Mouse (Mus musculus) limb, embryonic 12.5 days (tissue): ENCODE measurements around the gene 9530068E07Rik. TPM values are rescaled to one million over a fixed set of nuclear protein-coding genes. Genes with fewer than 3 reads are reported as not detected.
"Not testable (repeated sequence)": the region's sequence is repeated elsewhere in the genome, so short reads cannot be mapped to it uniquely, and the experiment has no call there.

Experiments used
- ATAC-seq: fragments of 200-750 bp; cut with Nextera tagmentation; 2 replicates; pipeline ENCODE4 v1.8.0; 2017; ENCODE audit warnings: low read depth, moderate TSS enrichment; ENCODE audit not compliant: insufficient number of reproducible peaks, insufficient read depth, low FRiP score, low TSS enrichment
- H3K27ac ChIP-seq: fragments of 300-500 bp; sonication (generic); 2 replicates; pipeline ENCODE4 v1.5.1; 2016; ENCODE audit warnings: mild to moderate bottlenecking, moderate library complexity
- H3K27me3 ChIP-seq: fragments of 300-500 bp; sonication (generic); 2 replicates; pipeline ENCODE4 v1.6.1; 2016; ENCODE audit warnings: mild to moderate bottlenecking, moderate library complexity
- H3K36me3 ChIP-seq: fragments of 300-500 bp; sonication (generic); 2 replicates; pipeline ENCODE4 v1.6.1; 2016; ENCODE audit warnings: mild to moderate bottlenecking, moderate library complexity
- H3K4me1 ChIP-seq: fragments of 300-500 bp; sonication (generic); replicated peaks from 2 replicates; pipeline ENCODE4 v1.6.1; 2016
- H3K4me2 ChIP-seq: fragments of 300-500 bp; sonication (generic); 2 replicates; pipeline ENCODE4 v1.6.1; 2016; ENCODE audit warnings: mild to moderate bottlenecking, moderate library complexity
- H3K4me3 ChIP-seq: fragments of 300-500 bp; sonication (generic); replicated peaks from 2 replicates; pipeline ENCODE4 v1.5.1; 2016; ENCODE audit warnings: mild to moderate bottlenecking
- H3K9ac ChIP-seq: fragments of 300-500 bp; sonication (generic); replicated peaks from 2 replicates; pipeline ENCODE4 v1.6.1; 2016; ENCODE audit warnings: mild to moderate bottlenecking, moderate library complexity
- H3K9me3 ChIP-seq: fragments of 300-500 bp; sonication (generic); 2 replicates; pipeline ENCODE4 v1.6.1; 2016; ENCODE audit warnings: mild to moderate bottlenecking, moderate library complexity
- WGBS: fragments of 180-500 bp; shearing (Covaris S2); methylation state at CpG from one replicate; pipeline ENCODE4 v1.1.7; 2016; 5-methylcytosine and 5-hydroxymethylcytosine counted together
- polyA plus RNA-seq: library from polyadenylated mRNA; unstranded; fragments of >200 nt; fragmentation: Nextera tagmentation; extraction: Ambion mirVana; gene quantifications from 2 replicates; pipeline ENCODE4 v1.2.1, GENCODE M21; 2016

Gene 9530068E07Rik
- 161 and 173 TPM in 2 replicates for polyA plus RNA-seq

DNA sequence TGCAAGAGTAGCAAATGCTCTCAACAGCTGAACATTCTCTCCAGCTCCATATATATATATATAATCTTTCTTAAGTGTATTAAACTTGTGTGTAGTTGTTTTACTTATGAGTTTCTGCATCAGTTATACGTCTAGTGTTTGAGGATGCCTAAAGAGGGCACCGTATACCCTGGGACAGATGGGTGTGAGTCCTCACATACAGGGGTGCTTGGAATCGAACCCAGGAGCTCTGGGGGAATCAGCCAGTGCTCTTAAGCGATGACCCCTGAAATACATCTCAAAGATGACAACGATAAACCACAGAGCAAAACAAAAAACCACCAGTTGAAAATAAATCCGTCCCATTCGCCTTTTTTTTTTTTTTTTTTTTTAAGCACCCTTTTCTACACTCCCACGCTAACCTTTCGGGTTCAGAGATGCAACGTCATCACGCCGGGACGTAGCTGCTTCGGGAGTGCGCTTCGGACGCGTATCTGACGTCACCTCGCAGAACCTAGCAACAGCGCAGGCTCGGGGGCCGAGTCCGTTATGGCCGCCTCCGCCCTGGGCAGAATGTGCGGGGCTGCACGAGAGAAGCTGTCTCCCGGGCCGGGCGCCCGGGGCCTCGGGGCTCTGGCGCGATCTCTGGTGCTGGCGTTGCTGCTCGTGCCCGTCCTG lies at the start of gene 9530068E07Rik:
Gene 9530068E07Rik, plus strand, starts transcription at position 489 of the 657 bp plus-strand sequence.
- peak; percentile 91 for ATAC-seq
- Histone ChIP-seq H3K4me3 (peak within 1 kb of the TSS; percentile 97), H3K36me3 (peaks cover 13% of the 10 kb centered on the region), H3K27me3 (no peaks in the 10 kb centered on the region), H3K9ac (peak within 1 kb of the TSS; percentile 94), H3K4me1 (no peaks in the 10 kb centered on the region), H3K4me2 (peak within 1 kb of the TSS; percentile 76), H3K27ac (peak within 1 kb of the TSS; percentile 90), H3K9me3 (no peaks in the 10 kb centered on the region)
- WGBS = 2% methylated on average over 38 of the region's 38 CpGs

DNA sequence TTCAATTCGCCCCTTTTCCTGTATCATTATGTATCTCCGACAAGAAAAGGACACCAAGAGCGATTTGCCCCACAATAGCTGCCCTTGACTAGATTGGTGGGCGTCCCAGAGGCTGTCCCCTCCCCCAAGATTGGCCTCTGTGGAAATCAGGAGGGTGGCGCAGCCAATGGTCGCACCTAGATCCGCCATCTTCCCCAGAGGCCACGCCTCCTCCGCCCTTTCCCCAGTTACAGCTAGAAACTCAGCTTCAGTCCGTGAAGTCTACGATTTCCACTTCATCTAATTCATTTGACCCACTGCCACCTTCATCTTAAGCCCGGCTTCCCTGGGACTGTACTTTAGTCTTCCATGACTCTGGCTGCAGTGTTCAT lies 49.6 kb upstream of the 9530068E07Rik start:
- Histone ChIP-seq H3K9ac (no peak overlapping the region), H3K4me2 (peak overlapping the region; percentile 52), H3K9me3 (no peaks in the 10 kb centered on the region), H3K36me3 (no peaks in the 10 kb centered on the region), H3K27me3 (no peaks in the 10 kb centered on the region), H3K27ac (no peak overlapping the region), H3K4me3 (peak overlapping the region; percentile 28), H3K4me1 (0 out of 2 replicates have a peak, but pooled peaks cover 2% of the 10 kb centered on the region)
- ATAC-seq = no peak
- WGBS = 3% methylated on average over 12 of the region's 12 CpGs

DNA sequence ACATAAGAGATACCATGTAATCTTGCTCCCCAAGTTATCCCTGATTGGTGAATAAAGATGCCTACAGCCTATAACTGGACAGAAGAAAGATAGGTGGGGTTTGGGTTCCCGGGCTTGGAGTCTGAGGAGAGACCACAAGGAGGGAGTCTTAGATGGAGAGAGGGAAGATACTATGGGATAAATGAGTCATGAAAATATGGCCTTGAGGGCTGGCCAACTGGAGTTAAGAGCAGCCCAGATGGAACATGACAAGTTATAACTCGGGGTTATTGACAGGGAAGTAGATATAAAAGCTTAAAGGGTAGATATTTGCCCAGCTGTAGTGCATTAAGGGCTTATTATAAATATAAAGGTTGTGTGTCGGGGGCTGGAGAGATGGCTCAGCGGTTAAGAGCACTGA lies 48.1 kb upstream of the 9530068E07Rik start:
- H3K4me2 ChIP-seq = no peak overlapping the region
- no peaks in the 10 kb centered on the region for H3K36me3 ChIP-seq
- H3K4me1 ChIP-seq = 0 out of 2 replicates have a peak, but pooled peaks cover 2% of the 10 kb centered on the region
- no peaks in the 10 kb centered on the region for H3K27me3 ChIP-seq
- no peak overlapping the region for H3K9ac ChIP-seq
- no peak overlapping the region for H3K4me3 ChIP-seq
- H3K9me3 ChIP-seq = no peaks in the 10 kb centered on the region
- H3K27ac ChIP-seq = no peak overlapping the region
- WGBS = 83% methylated on average over 4 of the region's 4 CpGs
- no peak for ATAC-seq

DNA sequence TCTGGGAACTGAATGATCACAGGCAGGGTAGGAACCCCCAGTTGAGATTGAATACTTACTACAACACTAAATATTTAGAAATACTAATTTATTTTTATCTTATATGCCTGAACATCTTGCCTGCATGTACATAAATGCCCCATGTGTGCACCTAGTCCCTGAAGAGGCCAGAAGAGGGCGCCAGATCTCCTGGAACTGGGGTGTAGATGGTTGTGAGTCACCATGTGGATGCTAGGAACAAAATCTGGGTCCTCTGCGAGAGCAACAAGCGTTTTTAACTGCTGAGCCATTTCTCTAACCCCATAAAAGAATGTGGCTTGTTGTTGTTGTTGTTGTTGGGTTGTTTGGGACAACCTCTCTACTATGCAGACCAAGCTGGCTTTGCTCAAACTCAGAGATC lies 47.5 kb upstream of the 9530068E07Rik start:
- whole genome bisulfite sequencing = 63% methylated on average over 3 of the region's 3 CpGs

DNA sequence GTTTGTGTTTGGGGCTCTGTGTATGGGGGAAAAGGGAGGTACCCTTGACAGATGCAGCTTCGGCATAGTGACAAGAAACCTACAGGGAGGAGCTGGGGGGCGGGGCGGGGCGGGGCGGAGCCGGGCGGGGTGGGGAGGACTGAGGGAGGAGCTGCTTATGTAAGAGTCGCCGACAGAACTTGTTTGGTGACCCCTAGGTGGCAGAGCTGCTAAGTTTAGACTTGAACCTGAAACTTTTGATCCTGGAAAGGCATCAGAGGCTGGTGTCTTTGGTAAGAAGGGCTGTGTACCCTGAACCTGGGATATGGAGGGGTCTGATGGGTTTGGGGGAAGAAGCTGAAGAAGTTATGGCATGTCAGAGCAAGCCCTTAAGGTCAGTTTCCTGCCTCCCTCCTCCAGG lies 45.3 kb upstream of the 9530068E07Rik start:
- Histone ChIP-seq H3K4me2 (no peak overlapping the region), H3K27ac (no peak overlapping the region), H3K4me1 (0 out of 2 replicates have a peak, but pooled peaks cover 2% of the 10 kb centered on the region), H3K9ac (0 out of 2 replicates have a peak overlapping the region, but pooled peaks have one; percentile 27), H3K36me3 (no peaks in the 10 kb centered on the region), H3K27me3 (no peaks in the 10 kb centered on the region), H3K4me3 (no peak overlapping the region), H3K9me3 (no peaks in the 10 kb centered on the region)
- under 1% methylated on average over 9 of the region's 9 CpGs for WGBS
- no peak; the same call in 1 of the 2 replicates for ATAC-seq

More for the DNA sequence above, 47.5 kb upstream of the 9530068E07Rik start:
- no peaks in the 10 kb centered on the region for H3K36me3 ChIP-seq
- ATAC-seq = no peak
- no peak overlapping the region for H3K4me3 ChIP-seq
- no peaks in the 10 kb centered on the region for H3K27me3 ChIP-seq
- 0 out of 2 replicates have a peak, but pooled peaks cover 2% of the 10 kb centered on the region for H3K4me1 ChIP-seq
- H3K27ac ChIP-seq = no peak overlapping the region
- H3K9ac ChIP-seq = no peak overlapping the region
- no peak overlapping the region for H3K4me2 ChIP-seq
- no peaks in the 10 kb centered on the region for H3K9me3 ChIP-seq

DNA sequence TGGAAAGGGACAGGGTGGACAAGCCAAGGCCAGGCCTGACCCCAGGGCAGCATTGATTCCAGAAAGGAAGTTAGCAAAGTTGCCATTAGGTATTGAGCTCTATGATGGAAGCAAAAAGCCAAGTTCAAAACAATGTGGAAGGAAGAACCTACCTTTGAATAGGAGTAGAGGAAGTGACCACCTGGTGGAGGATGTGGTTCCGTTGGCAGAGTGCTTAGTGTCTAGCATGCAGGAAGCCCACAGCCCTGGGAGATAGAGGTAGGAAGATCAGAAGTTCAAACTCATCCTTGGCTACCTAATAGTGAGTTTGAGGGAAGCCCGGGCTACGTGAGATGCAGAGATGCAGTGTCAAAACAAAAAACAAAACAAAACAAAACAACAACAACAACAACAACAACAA lies 44.0 kb upstream of the 9530068E07Rik start:
- Histone ChIP-seq H3K27ac (no peak overlapping the region), H3K4me2 (no peak overlapping the region), H3K27me3 (no peaks in the 10 kb centered on the region), H3K9ac (no peak overlapping the region), H3K9me3 (no peaks in the 10 kb centered on the region), H3K4me3 (no peak overlapping the region), H3K36me3 (no peaks in the 10 kb centered on the region), H3K4me1 (no peaks in the 10 kb centered on the region)
- ATAC-seq = no peak
- 90% methylated on average over 3 of the region's 3 CpGs for WGBS

DNA sequence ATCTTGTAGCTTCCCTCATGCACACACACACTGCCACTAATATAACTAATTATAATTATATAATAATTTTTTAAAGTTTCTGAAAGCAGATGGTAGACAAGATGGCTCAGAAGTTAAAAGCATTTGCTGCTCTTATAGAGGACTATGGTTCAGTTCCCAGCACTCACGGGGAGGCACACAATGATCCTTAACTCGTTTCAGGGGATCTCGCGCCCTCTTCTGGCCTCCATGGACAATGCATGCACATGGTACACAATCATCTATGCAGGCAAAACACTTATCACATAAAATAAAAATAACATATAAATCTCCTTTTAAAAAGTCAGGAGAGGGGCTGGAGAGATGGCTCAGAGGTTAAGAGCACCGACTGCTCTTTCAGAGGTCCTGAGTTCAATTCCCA lies 41.6 kb upstream of the 9530068E07Rik start:
- Histone ChIP-seq H3K9ac (no peak overlapping the region), H3K4me2 (no peak overlapping the region), H3K27ac (no peak overlapping the region), H3K4me3 (no peak overlapping the region), H3K9me3 (no peaks in the 10 kb centered on the region), H3K4me1 (peaks cover under 1% of the 10 kb centered on the region; the same call in 1 of the 2 replicates), H3K36me3 (no peaks in the 10 kb centered on the region), H3K27me3 (no peaks in the 10 kb centered on the region)
- WGBS = 81% methylated on average over 5 of the region's 5 CpGs
- ATAC-seq = no peak

DNA sequence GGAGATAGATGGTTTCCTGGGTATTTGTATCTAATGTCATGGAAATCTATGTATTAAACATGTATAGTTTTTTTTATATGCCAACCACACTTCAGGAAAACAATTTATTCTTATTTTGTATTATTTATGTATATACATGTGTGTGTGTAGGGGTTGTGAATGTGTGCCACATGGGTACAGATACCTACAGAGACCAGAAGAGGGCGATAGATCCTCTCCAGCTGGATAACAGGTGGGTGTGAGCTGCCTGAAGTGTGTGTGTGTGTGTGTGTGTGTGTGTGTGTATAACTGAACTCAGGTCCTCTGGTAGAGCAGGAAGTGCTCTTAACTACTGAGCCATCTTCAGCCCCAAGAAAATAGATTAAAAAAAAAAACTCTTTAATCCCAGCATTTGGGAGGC lies 40.6 kb upstream of the 9530068E07Rik start:
- Histone ChIP-seq H3K36me3 (no peaks in the 10 kb centered on the region), H3K4me1 (peaks cover 6% of the 10 kb centered on the region; the same call in 1 of the 2 replicates), H3K4me2 (no peak overlapping the region), H3K4me3 (no peak overlapping the region), H3K27ac (no peak overlapping the region), H3K9me3 (no peaks in the 10 kb centered on the region), H3K27me3 (no peaks in the 10 kb centered on the region), H3K9ac (no peak overlapping the region)
- 88% methylated on average over 1 of the region's 1 CpGs for WGBS
- ATAC-seq = no peak

DNA sequence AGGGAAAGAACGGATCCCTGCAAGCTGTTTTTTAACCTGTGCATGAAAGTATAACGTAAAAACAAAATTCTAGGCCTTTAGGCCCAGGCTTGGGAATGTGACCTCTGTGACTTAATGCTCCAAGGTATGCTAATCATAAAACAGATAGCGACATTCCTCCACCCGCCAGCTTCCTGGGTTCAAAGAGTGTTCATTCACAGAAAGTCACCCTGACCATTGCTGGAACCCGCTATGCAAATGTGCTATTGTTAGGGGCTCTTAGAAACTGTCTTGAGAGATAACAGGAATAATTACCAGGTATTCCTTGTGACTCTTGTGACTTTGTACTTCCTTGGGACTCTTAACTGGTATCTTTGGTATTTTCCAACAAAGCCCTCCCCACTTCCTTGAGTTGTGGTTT lies 39.1 kb upstream of the 9530068E07Rik start:
- not testable (repeated sequence) for ATAC-seq, H3K27me3 ChIP-seq, H3K27ac ChIP-seq, H3K9ac ChIP-seq, H3K36me3 ChIP-seq, H3K9me3 ChIP-seq, H3K4me2 ChIP-seq, H3K4me3 ChIP-seq
- 92% methylated on average over 5 of the region's 5 CpGs for WGBS
- H3K4me1 ChIP-seq = peaks cover 11% of the 10 kb centered on the region

DNA sequence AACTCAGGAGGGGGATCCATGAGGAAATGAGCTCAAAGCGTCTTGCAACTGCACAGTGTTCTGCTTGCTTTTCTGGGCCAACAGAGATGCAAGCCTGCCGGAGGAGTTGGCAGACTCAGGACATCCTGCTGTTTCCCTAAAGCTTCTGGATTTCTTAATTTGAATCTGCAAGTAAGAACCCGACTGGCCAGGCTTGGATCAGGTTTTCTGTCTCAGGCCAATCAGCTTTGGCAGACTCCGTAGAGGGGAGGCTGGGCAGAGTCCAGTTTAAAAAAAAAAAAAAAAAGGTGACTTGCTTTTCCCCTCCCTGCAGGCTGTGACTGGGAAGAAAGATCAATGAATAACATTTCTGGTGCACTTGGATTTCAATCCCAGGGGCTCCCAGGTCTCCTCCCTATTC lies 37.7 kb upstream of the 9530068E07Rik start:
- Histone ChIP-seq H3K4me2 (peak overlapping the region; percentile 26; the same call in 1 of the 2 replicates), H3K36me3 (no peaks in the 10 kb centered on the region), H3K9me3 (no peaks in the 10 kb centered on the region), H3K4me1 (peaks cover 24% of the 10 kb centered on the region), H3K4me3 (peak overlapping the region; percentile 21; the same call in 1 of the 2 replicates), H3K27ac (no peak overlapping the region), H3K27me3 (no peaks in the 10 kb centered on the region), H3K9ac (no peak overlapping the region)
- ATAC-seq = no peak
- 29% methylated on average over 4 of the region's 4 CpGs for WGBS

DNA sequence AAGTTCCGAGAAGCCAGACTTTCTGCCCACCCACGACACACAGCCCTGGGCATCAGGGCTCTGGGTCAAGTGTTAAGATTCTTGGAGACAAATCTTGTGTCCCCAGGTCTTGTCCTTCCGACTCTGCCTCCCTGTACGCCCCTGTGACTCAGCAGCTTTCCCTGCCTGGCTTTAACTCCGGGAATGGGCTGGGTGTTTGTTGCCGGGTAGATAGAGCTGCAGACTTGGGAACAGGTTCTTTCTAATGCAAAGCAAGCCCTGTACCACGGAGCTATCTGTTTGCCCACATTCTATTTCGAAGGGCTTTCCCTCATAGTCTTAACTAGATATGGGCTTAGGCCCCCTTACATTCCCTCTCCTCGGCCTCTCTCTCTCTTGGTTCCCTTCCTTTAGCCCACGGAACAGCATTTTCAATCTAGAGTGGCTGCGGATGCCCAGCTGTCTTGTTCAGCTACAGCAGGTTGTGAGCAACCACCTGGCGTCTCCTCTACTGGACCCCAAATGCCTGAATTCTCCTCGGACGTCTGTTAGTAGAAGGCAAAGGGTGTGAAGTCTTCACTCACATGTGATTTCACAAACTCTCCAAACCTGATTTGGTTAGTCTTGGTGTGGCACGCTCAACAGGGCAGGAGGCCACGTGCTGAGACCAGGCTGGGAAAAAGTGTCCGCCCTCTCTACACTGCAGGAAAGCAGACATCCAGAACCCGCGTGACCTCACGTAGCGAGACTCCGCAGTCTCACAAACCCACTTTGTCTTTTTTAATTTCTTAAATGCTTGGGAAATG lies 36.4 kb upstream of the 9530068E07Rik start:
- peak overlapping the region; percentile 89 for H3K27ac ChIP-seq
- WGBS = 16% methylated on average over 22 of the region's 22 CpGs
- H3K9me3 ChIP-seq = no peaks in the 10 kb centered on the region

More for the DNA sequence above, 36.4 kb upstream of the 9530068E07Rik start:
- no peaks in the 10 kb centered on the region for H3K27me3 ChIP-seq
- H3K4me3 ChIP-seq = peak overlapping the region; percentile 79
- peak overlapping the region; percentile 92 for H3K9ac ChIP-seq
- H3K4me1 ChIP-seq = peaks cover 37% of the 10 kb centered on the region
- no peaks in the 10 kb centered on the region for H3K36me3 ChIP-seq
- H3K4me2 ChIP-seq = peak overlapping the region; percentile 88
- no peak; the same call in 1 of the 2 replicates for ATAC-seq
